Mouse (Mus musculus) v-Abl transformed pro-B cells (cell line): ENCODE measurements at regions not wholly inside any gene's neighbourhood (a gene's known extent, or its start where the extent isn't known, plus 50 kb on each side); places are given as distances from the start of the nearest gene placed in this dataset.

Experiments used
- in situ Hi-C, 2 experiments: fragments of 400-800 bp; cut with MboI; formaldehyde crosslinking; loops; one replicate each; pipeline ENCODE4 v1.15.1; 2025; ENCODE audit not compliant: unreplicated experiment in 2 of 2

DNA sequence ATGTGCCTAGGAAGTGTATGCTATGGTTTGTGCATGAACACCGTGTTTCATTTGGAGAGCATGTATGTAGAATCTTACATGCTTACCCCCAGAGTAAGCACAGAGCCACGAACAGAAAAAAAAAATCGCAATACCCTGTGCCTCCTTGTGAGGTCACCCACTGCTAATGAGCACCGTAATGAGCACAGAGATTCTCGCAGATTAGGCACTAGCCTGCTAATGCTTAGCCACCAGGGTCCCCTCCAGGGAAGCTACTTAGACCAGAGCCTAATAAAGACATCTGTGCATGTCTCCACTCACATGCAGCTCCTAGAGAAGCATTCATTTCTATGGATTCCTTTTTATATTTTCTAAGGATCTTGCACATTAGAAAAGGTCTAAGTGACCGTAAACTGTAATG, 780.8 kb downstream of the Nr2f2 start:
- in situ Hi-C loops = no loop called here

DNA sequence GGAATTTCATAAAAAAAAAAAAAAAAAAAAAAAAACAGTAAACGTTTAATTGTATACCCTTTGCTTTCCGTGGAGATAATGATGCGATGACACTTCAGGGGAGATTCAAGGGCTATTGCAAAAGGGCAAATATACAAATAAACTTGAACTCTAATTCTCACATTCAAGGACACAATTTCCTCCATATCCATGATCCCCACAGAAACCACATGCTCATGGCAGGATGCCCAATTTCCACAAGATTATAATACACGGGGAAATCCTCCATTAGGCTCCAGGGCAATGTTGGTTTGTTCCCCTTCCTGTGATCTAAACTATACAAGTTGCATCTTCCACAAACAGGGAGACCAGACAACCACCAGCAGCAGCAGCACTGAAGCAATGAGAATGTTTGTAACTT, 781.4 kb downstream of the Nr2f2 start:
- in situ Hi-C loops = no loop called here

DNA sequence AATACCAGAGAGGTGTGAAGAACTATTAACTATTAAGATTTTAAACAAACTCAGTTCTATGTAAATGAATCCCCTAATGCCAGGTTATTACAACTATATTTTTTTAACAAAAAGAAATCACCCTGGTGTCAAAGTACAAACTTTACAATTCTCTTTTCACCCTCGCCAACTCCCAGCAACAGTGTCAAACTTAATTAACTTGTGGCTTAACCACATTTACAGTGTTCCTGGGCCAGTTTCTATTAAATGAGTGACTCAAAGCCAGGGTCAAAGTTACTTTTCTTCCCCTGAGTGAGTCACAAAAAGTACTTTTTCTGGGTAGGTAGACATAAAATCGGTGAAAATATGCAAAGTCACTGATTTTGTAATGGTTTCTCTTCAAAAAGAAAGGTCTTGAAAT, 782.0 kb downstream of the Nr2f2 start:
- in situ Hi-C loops = no loop called here

DNA sequence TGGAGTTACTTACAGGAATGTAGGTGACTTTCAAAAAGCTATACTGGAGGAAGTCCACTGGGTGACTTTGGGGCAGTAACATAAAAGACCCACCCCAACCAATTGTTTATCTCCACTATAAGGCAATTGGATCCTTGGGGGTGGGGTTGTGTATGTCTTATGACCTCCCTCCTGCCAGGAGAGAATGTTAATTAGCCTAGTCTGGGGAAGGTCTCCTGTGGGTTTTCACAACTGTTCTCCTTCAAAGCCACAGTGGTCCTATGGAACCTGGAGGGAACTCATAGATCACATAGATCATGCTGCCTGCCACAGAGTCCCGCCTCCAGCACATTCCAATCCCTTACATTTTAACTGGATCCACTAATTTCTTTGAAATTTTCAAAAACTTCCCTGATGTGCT, 782.6 kb downstream of the Nr2f2 start:
- in situ Hi-C loops = no loop called here

DNA sequence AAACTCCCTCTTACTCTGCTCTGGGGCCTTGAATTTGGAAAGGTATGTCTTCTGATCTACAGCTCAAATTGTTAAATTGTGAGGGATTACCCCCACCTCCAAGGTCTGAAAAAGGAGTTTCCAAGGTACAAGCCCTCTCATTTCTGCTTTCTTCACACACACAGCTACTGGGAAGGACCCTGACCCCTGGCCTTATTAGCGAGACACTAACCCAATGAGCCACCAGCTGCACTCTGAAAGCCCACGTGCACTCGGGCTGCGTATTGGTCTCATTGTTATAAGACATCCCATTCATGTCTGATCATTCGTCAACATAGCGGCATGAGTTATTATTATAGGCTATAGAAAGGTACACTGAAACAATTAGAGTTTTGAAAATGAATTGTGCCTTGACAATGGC, 784.9 kb downstream of the Nr2f2 start:
- in situ Hi-C loops = no loop called here

DNA sequence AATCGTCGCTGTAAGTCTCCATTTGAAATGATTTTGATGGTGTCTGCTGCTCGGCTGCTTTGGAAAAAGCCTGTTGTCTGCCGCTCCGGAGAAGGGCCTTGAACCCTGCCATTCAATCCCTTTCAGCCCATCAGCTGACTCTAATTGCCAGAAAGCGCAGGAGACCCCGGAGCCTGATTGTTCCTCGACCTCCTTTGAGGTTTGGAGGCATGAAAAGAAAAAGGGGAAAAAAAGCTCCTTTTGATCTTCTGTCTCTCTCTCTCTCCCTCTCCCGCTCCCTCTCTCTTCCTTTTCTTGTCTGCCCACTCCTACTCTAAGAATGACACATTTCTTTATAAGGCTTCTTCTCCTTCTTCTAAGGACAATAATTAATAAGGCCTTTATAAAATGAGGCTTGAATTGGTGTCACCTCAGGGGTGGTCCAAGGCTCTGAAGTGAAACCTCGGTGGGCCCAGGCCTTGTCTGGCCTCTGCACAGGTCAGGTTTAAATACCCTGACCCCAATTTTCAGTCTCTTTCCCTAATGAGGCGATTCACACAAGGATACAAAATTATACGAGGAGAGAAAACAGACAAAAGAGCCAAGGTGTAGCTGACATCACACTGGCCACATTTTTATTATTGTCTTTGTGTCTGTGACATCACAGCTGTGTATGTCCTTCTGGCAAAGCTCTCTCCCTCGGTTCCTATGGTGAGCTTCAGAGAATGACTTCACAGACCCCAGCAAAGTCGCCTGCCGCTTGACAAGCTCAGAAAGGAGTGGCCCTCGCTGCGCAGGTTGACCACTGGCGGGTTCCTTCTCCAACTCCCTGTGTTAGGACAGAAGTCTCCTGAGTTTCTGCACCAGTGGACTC, 787.4 kb downstream of the Nr2f2 start:
- in situ Hi-C loops = no loop called here

DNA sequence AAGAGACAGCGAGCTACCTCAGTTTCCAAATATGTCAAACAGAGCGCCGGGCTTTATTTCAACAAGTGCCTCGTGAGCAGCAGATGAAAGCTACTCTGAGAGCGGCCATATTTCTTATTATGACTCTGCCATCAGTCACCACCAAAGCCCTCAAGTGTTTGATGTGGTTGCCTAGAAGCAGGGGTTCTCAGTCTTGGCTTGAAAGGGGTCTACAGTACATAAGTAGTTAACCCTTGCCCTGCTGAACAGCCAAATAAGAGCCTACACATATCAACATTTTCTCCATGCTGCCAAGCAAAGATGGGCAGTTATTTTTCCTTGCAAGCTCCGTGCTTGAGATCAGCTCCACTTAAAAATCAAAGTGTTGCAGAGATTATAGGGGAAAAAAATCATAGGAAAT, 788.8 kb downstream of the Nr2f2 start:
- in situ Hi-C loops = no loop called here

DNA sequence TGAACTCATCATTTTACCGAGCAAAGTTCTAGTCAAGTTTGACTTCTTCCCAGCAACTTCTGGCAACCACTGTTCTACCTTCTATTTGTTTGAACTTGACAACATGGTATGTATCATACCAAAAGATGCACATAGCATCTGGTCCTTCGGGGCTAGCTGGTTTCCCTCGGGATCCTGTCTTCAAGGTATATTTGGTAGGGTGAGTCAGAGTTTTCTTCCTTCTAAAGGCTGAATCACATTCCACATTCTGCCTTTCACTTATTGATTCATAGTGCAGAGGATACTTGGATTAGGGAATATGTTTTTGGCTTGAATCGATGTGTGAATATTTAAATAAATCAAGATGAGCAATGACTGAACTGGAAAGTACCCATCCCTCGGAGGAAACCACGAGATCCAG, 789.9 kb downstream of the Nr2f2 start:
- in situ Hi-C loops = no loop called here

DNA sequence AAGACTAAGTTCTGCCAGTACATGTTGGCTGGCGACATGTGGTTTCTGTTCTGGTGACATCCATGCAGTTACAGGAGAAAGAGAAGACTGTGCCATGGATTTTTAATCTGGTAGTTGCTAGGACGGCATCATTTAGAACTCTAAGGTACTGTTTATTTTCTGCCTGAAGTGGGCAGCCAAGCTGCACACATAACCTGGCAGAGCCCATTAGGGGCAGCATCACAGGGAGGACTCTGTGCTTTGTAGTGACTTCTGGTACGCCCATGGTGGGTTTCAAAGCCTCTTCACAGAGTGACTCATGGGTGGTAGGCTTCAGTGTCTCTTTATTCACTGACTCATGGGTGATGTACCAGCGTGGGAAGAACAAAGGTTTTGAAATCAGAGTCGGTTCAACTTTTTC, 792.8 kb downstream of the Nr2f2 start:
- in situ Hi-C loops = no loop called here

DNA sequence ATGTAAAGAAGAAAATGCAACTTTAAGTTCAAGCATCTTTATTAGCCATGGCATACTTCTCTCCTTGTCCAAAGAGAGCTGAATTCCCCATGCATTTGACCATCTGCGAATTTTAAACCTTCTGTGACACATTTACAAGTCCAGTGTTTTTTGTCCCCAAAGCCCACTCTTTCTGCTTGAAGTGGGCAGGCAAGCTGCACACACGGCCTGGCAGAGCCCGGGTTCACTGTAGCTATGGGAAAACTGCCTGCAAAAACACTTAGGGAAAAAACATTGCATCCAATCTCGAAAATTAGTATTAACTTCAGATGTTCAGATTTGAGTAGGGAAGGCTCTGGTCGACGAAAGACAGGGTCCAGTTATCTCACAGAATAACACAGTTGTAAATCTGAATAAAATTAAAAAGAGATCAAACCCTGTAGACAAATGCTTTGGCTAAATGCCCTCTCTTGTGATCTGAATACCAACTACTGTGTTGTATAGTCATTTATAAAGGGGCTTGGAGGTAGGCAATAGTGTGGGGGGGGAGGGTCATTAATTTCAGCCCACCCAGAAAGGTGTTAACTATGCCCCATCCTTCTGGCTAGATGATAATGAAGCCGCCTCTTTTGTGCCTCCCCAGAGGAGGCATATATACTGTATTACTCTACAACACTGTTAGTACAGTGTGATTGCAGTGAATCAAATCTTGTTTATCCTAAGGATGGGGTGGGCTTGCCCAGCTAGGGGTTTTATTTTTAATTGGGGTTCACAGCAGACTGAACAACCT, 793.7 kb downstream of the Nr2f2 start:
- in situ Hi-C loops = no loop called here

DNA sequence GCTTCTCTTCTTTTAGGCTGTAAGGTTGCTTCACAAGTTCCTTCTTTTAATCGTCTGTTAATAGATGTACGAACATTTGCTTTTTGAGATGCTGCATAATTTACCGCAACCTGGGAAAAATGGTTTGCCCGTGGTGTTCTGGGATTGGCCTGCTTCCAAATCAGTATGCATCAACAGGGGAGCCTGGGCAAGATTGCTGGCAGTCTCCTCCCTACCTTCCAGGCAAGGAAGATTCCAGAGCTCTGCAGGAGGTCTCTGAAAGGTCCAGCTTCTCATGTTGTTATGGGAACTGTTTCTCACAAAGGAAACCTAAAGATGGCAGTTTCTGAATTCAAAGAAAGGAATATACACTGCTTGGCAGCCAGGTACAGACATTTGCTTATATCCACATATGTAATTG, 799.6 kb downstream of the Nr2f2 start:
- in situ Hi-C loops = no loop called here

DNA sequence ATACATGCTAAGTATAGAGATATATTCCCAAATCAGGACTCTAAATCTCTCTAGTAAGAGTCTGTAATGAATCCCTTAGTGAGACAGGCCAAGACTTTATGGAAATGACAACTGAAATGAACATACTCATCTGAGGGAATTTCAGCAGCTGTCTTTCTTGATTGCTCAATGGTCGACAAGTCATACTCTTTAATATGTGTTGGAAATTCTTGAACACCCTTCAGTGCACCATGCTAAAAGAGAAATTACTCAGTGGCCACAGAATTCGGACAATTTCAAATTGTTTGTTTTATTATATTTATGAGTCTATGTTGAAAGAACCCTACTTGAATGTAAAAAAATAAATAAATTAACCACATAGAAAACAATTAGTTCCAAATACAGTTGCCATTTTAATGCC, 802.1 kb downstream of the Nr2f2 start:
- in situ Hi-C loops = no loop called here

DNA sequence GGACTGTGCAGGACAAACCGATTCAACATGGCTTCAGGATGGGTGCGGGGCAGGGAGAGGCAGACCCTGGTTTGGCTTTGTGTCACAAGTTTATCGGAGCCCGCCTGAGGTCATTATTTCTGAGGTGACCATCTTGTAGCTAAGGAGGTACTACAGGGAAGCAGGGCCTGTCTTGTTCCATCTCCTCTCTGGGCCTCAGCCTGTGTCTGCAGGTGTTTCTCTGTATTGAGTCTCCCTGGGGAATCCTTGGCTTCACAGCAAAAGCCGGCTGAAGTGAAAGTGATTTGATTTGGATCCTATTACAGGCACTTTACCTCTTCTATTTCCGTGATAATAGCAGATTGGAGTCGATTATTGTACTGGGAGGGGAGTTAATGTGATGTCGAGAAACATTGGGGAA, 805.7 kb upstream of the Arrdc4 start:
- in situ Hi-C loops = no loop called here

DNA sequence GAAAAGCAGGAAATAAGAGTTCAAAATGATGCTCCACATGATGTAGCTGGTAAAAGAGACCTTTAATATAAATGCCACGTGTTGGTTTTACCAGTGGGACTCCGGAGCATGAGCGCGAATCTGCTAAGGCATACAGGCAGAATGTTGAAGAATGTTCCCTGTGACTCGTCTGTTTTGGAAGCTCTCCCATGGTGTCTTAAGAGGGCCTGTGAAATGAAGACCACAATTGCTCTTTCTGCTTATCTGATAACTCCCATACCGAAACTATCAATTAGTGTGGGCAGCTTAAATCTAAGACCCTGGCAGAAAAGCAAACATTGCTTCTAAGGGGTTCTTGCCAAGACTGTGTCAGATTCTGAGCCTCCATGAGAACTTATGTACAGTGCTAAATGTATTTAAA, 804.9 kb upstream of the Arrdc4 start:
- in situ Hi-C loops = no loop called here

DNA sequence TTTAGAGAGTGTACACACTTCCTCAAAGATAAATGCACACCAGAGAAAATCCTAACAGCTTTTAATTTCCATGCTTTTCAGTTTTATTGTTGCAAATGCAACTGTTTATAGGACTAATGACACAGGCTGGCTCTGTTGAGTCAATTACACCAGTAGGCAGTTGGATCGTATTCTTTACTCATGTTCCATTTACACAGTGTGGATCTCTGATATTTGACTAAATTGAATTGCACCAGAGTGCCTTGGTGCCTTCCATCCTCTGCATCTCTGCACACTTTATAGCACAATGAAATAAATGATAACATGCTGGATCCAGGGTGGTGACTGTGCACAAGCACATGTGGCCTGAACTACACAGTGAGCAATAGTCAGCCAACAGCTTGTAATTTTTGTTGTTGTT, 787.0 kb upstream of the Arrdc4 start:
- in situ Hi-C loops = no loop called here

DNA sequence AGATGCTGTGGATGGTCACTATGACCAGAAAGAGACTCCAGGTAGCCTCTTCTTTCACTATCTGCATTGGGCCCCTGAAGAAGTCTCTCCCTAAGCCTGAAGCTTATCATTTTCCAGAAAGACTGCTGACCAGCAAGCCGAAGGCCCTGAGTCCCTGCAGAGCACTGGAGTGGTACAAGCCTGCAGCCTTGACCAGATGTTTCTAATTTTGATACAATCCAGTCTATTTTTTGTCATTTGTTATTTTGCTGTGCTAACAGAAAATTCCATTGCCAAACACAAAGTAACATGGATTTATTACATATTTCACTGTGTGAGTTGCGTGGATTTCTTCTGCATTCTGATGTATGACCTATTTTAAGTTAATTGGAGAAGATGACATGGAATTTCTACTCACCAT, 764.9 kb upstream of the Arrdc4 start:
- in situ Hi-C loops = no loop called here

DNA sequence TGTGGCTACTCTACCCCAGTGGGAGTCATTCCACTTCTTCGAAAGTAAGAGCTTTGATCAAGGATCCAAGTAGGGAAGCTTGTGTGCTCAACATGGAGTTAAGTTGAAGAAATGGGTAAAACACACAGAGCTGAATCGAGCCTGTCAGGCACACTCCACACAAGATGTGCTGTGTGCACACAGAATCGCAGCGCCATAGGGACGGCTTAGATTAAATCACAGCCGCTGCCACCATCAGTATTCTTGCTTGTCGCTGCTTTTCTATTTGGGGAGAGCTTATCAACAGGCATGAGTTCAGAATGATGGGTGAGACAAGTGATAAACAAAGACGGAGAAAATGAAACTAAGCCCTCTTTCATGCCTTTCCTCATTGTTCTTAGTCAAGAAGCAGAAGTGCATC, 761.3 kb upstream of the Arrdc4 start:
- in situ Hi-C loops = no loop called here

DNA sequence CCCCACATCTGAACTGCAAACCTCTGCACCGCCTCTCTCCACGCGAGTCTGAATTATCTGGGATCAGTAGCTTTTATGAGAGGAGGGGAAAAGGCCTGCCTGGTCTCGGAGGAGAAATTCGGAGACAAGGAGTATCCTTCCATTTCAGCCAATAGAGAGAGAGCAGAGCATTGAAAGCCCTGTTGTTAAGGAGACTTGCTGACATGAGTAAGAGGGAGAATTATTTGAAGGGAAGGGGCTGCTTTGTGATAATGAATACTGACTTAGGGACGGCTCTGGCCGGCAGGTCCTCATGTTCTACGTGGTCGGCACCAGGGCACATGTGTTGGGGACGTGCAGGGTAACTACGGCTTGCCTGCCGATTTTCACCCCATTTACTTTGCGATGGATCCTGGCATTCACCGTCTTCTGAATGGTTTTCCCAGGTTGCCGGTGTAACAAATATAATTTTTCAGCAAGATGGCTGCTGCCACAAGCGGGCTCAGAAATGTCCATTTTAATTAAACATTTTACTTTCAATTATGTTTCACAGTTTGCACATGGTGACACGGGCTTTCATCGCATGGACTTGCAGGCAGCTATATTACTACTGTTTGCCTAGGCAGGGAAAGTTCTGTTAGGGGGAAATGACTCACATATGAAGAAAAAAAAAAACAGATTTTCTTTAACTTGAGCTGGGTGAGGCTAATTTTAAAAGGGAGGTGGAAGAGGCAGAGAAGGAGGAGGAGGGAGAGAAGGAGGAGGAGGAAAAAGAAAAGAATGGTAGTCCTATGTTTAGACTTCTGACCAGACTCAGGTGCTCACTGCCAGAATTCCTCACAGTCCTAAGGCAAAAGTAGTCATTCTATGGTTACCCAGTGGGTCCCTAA, 744.3 kb upstream of the Arrdc4 start:
- in situ Hi-C loops = no loop called here

DNA sequence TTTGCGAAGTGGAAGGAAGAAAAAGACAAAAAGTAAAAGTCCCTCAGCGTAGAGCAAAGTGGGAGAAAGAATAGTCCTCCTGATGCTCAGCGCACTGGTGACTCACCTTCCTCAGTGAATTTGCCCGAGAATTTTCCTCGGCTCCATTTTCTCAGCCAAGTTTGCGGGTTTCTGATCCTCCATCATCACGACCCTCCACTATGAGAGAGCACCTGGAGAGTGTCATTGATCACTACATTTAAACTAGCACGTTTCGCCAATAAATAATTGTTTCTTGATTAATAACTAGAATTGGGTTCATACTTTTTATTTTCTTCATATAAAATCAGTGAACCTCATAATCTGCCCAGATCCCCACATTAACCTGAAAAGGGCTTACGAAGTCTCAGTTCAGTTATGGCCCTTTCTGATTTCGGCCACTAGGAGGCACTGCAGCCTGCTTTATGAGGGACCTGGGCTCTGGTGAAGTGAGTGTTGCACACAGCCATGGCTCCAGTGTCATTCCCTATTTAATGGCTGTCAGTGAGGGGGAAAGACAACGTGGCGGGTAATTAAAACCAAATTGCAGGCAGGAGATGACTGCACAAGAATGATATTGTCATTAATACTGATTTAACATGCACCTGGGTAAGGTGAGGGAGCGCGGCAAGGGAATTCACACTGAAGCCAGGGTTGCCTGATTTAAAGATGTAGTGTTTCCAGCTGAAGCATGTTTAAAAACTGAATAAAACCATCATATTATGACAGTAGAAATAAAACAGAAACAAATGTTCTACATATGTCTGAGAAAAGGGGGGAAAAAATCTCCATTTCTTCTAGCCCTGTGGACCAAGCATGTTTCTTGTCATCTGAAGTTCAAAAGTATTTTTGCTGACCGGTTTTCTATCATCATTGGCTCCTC, 741.8 kb upstream of the Arrdc4 start:
- in situ Hi-C loops = no loop called here

DNA sequence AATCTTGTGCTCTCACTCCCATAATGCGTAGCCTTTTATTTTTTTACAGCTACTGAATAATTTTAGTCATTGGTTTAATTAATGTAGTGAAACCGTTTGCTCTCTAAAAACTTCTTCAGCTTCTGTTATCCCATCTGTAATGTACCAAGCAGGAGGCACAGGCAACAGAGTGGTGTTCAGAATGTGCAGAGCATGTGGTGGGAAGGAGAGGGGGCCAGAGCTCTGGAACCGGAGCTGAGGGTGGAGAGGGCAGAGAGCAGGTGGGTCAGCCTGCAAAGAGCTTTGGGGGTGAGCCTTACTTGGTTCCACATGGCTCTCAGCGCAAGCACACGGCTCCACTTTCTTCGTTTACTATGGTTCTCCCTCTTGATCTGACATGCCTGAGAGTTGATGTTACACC, 739.6 kb upstream of the Arrdc4 start:
- in situ Hi-C loops = no loop called here
